Mouse (Mus musculus): ENCODE results near the gene Map2k6. TPM values are rescaled to one million over a fixed set of nuclear protein-coding genes. Genes with fewer than 3 reads are reported as not detected.

The Map2k6 gene
- total and polyA plus RNA-seq, 2 experiments, result 2.0 to 22.5 TPM

DNA sequence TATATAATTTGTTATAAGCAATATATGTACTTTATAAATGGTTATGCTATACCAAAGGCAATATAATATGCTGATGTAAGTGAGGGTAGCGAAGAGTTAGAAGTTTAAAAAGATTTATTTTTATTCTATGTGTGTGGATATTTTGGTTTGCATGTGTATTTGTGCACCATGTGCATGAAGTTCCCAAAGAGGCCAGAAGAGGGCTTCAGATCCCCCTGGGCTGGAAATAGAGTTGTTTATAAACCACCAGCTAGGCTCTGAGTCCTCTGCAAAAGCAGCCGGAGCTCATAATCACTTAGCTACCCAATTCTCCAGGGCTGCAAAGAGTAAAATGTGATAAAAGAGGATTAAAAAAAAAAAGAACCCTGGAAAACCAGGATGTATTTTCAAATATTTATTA, 137.6 kb downstream of the Map2k6 start:
- no peak overlapping the region for H3K27ac ChIP-seq (replicated peaks; ENCODE audit: insufficient read depth, low read depth, low read length)
- H3K9ac ChIP-seq (ENCODE audit: low read depth, low read length), result no peak overlapping the region
- no peak overlapping the region for H3K4me3 ChIP-seq (ENCODE audit: insufficient read depth, low read depth, low read length)
- H3K27me3 ChIP-seq (ENCODE audit: control insufficient read depth, insufficient read depth, low read length), result no peaks in the 10 kb centered on the region
- DNase-seq (ENCODE audit: extremely low read depth, low read depth, low spot score), result no peak
- no peaks in the 10 kb centered on the region for H3K79me2 ChIP-seq (ENCODE audit: control insufficient read depth, insufficient read depth, low read length)
- no peak for TF ChIP-seq CTCF (IDR thresholded peaks at IDR 0.05; ENCODE audit: low read depth, low read length)
- no peak for TF ChIP-seq POLR2A (IDR thresholded peaks at IDR 0.05; ENCODE audit: extremely low read depth, insufficient read depth, low read length)
- WGBS, result 94% methylated on average over 2 of the region's 2 CpGs
- no peaks in the 10 kb centered on the region; the same call in 1 of the 2 replicates for H3K4me1 ChIP-seq (ENCODE audit: control insufficient read depth, insufficient read depth, low read length)
- no peaks in the 10 kb centered on the region for H3K36me3 ChIP-seq (ENCODE audit: control insufficient read depth, insufficient read depth, low read length)

DNA sequence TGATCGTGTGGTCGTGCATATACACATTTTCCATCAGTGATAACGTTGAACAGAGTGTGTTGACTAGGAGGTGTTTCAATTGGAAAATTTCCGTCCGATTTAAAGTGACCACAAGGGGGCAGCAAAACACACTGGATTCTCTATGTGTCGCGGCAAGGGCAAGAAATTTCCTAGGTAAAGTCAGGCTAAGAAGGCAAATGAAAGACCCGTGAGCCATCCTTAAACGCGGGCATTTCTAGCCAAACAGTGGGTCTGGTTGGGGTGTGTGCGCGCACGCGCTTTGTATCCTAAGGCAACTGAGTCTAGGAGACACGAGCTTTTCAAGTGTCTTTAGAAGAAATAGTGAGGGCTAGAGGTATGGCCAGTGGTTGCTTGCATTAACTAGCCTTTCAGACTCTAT, 138.7 kb downstream of the Map2k6 start:
- TF ChIP-seq POLR2A (IDR thresholded peaks at IDR 0.05; ENCODE audit: extremely low read depth, insufficient read depth, low read length) (no peak), CTCF (IDR thresholded peaks at IDR 0.05; ENCODE audit: low read depth, low read length) (peak; percentile 67)
- no peak overlapping the region for H3K4me3 ChIP-seq (ENCODE audit: insufficient read depth, low read depth, low read length)
- no peaks in the 10 kb centered on the region for H3K27me3 ChIP-seq (ENCODE audit: control insufficient read depth, insufficient read depth, low read length)
- no peak overlapping the region for H3K27ac ChIP-seq (replicated peaks; ENCODE audit: insufficient read depth, low read depth, low read length)
- no peaks in the 10 kb centered on the region; the same call in 1 of the 2 replicates for H3K4me1 ChIP-seq (ENCODE audit: control insufficient read depth, insufficient read depth, low read length)
- no peaks in the 10 kb centered on the region for H3K36me3 ChIP-seq (ENCODE audit: control insufficient read depth, insufficient read depth, low read length)
- no peak overlapping the region for H3K9ac ChIP-seq (ENCODE audit: low read depth, low read length)
- H3K79me2 ChIP-seq (ENCODE audit: control insufficient read depth, insufficient read depth, low read length), result no peaks in the 10 kb centered on the region
- WGBS, result 6% methylated on average over 15 of the region's 15 CpGs
- peak; percentile 44 for DNase-seq (ENCODE audit: extremely low read depth, low read depth, low spot score)

DNA sequence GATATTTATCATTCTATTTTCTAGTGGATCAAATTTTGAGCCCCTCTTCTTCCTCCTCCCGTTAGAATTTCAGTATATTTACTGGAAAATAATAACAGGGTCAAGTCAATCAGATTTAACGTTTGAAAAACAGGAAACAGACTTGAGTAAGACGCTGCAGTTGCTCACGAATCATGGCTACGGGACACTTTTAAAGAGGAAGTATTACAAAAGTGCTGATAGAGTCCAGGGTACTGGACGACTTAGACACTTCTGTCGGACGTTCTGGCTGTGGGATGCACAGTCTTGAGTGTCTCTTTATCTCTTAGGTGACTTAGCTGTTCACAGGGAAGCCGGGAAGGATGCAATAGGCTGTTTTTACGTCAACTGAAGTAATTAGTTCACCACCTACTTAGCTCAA, 139.3 kb downstream of the Map2k6 start:
- WGBS, result 53% methylated on average over 10 of the region's 10 CpGs
- Histone ChIP-seq H3K27me3 (ENCODE audit: control insufficient read depth, insufficient read depth, low read length) (no peaks in the 10 kb centered on the region), H3K4me3 (ENCODE audit: insufficient read depth, low read depth, low read length) (no peak overlapping the region), H3K36me3 (ENCODE audit: control insufficient read depth, insufficient read depth, low read length) (no peaks in the 10 kb centered on the region), H3K4me1 (ENCODE audit: control insufficient read depth, insufficient read depth, low read length) (no peaks in the 10 kb centered on the region; the same call in 1 of the 2 replicates), H3K27ac (replicated peaks; ENCODE audit: insufficient read depth, low read depth, low read length) (no peak overlapping the region), H3K79me2 (ENCODE audit: control insufficient read depth, insufficient read depth, low read length) (no peaks in the 10 kb centered on the region), H3K9ac (ENCODE audit: low read depth, low read length) (no peak overlapping the region)
- no peak for TF ChIP-seq CTCF (IDR thresholded peaks at IDR 0.05; ENCODE audit: low read depth, low read length)
- TF ChIP-seq POLR2A (IDR thresholded peaks at IDR 0.05; ENCODE audit: extremely low read depth, insufficient read depth, low read length), result no peak
- peak; percentile 29 for DNase-seq (ENCODE audit: extremely low read depth, low read depth, low spot score)

DNA sequence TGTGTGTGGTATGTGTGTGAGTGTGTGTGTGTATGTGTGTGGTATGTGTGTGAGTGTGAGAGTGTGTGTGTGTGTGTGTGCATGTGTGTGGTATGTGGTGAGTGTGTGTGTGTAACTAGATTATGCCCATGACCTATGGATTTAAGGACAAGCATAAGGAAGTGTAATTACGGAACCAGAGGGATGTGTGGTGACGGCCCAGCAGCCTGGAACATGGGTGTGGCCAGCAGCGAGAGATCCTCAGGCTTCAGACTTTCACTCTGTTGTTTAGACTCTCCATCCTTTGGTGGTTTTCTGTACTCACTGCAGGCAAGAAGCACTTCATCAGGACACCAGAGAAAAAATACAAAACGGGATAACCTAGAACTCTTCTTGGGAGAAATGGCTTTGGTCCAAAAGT, 143.0 kb downstream of the Map2k6 start:
- WGBS, result 83% methylated on average over 4 of the region's 4 CpGs
- Histone ChIP-seq H3K4me1 (ENCODE audit: control insufficient read depth, insufficient read depth, low read length) (no peaks in the 10 kb centered on the region; the same call in 1 of the 2 replicates), H3K27me3 (ENCODE audit: control insufficient read depth, insufficient read depth, low read length) (no peaks in the 10 kb centered on the region), H3K4me3 (ENCODE audit: insufficient read depth, low read depth, low read length) (no peak overlapping the region), H3K27ac (replicated peaks; ENCODE audit: insufficient read depth, low read depth, low read length) (no peak overlapping the region), H3K9ac (ENCODE audit: low read depth, low read length) (no peak overlapping the region), H3K79me2 (ENCODE audit: control insufficient read depth, insufficient read depth, low read length) (no peaks in the 10 kb centered on the region), H3K36me3 (ENCODE audit: control insufficient read depth, insufficient read depth, low read length) (no peaks in the 10 kb centered on the region)
- TF ChIP-seq POLR2A (IDR thresholded peaks at IDR 0.05; ENCODE audit: extremely low read depth, insufficient read depth, low read length) (no peak), CTCF (IDR thresholded peaks at IDR 0.05; ENCODE audit: low read depth, low read length) (no peak)
- DNase-seq (ENCODE audit: extremely low read depth, low read depth, low spot score), result no peak

DNA sequence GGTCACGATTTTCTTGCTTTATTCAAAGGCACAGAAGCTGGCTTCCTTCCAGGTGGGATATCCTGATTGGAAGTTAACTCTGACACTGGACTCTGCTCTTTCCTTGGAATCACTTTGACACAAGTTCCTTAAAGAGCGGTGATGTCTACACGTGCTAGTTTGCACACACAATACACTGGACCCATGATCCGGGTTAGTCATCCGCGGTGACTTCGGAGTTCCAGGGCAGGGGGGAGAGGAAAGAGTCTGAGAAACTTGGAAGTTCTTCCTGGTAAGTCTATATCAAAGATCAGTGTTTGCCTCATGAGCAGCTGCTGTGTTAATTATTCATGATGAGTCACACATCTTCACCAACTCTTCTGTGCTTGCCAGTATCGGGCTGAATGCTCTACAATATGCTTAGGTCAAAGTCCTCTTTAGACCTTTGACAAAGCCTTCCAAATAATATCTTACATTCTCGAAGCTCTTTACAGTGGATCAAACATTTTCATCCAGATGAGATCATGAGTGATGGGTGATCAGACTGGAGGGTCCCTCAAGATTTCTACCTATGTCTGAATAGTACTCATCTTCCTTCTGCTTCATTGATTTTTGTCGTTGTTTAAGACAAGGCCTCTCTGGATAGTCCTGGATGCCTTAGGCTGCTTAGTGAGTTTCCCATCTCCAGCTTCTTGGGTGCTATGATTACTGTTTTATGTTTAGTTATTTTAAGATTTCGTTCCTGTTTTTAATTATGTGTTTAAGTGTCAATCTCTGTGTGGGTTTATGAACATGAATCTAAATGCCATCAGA, 145.7 kb downstream of the Map2k6 start:
- WGBS, result 73% methylated on average over 11 of the region's 11 CpGs

DNA sequence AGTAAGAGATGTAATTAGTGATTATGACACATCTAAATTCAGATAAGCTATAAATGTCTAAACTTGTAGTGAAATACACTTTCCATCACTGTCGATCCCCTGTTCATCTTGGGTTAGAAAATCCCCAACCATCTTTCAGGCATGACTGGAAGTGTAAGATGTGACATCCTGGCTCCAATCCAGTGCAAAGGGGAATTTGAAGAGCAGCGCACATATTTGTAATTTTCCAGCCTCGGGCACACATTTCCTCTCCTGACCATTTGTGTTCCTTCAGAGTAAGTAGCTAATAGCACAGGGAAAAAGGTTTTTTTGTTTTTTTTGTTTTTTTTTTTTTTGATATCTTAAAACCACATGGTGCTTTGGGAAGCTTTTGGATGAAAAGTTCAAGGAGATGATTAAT, 146.5 kb downstream of the Map2k6 start:
- H3K36me3 ChIP-seq (ENCODE audit: control insufficient read depth, insufficient read depth, low read length), result no peaks in the 10 kb centered on the region
- H3K9ac ChIP-seq (ENCODE audit: low read depth, low read length), result no peak overlapping the region
- no peaks in the 10 kb centered on the region for H3K4me1 ChIP-seq (ENCODE audit: control insufficient read depth, insufficient read depth, low read length)
- no peak overlapping the region for H3K4me3 ChIP-seq (ENCODE audit: insufficient read depth, low read depth, low read length)
- H3K79me2 ChIP-seq (ENCODE audit: control insufficient read depth, insufficient read depth, low read length), result no peaks in the 10 kb centered on the region
- TF ChIP-seq POLR2A (IDR thresholded peaks at IDR 0.05; ENCODE audit: extremely low read depth, insufficient read depth, low read length), result no peak
- TF ChIP-seq CTCF (IDR thresholded peaks at IDR 0.05; ENCODE audit: low read depth, low read length), result no peak
- no peak for DNase-seq (ENCODE audit: extremely low read depth, low read depth, low spot score)
- WGBS, result 71% methylated on average over 3 of the region's 3 CpGs
- H3K27ac ChIP-seq (replicated peaks; ENCODE audit: insufficient read depth, low read depth, low read length), result no peak overlapping the region
- H3K27me3 ChIP-seq (ENCODE audit: control insufficient read depth, insufficient read depth, low read length), result no peaks in the 10 kb centered on the region

More for the DNA sequence above, 145.7 kb downstream of the Map2k6 start:
- Histone ChIP-seq H3K27me3 (ENCODE audit: control insufficient read depth, insufficient read depth, low read length) (no peaks in the 10 kb centered on the region), H3K36me3 (ENCODE audit: control insufficient read depth, insufficient read depth, low read length) (no peaks in the 10 kb centered on the region), H3K4me3 (ENCODE audit: insufficient read depth, low read depth, low read length) (no peak overlapping the region), H3K79me2 (ENCODE audit: control insufficient read depth, insufficient read depth, low read length) (no peaks in the 10 kb centered on the region), H3K27ac (replicated peaks; ENCODE audit: insufficient read depth, low read depth, low read length) (no peak overlapping the region), H3K9ac (ENCODE audit: low read depth, low read length) (no peak overlapping the region), H3K4me1 (ENCODE audit: control insufficient read depth, insufficient read depth, low read length) (no peaks in the 10 kb centered on the region)
- DNase-seq (ENCODE audit: extremely low read depth, low read depth, low spot score), result no peak
- TF ChIP-seq CTCF (IDR thresholded peaks at IDR 0.05; ENCODE audit: low read depth, low read length), result no peak
- no peak for TF ChIP-seq POLR2A (IDR thresholded peaks at IDR 0.05; ENCODE audit: extremely low read depth, insufficient read depth, low read length)

Measured in liver, adult 2 months (tissue).